Mouse (Mus musculus) gastrocnemius, postnatal 25 days (tissue): ENCODE results near the gene Pnkd. TPM values are rescaled to one million over a fixed set of nuclear protein-coding genes. Genes with fewer than 3 reads are reported as not detected.
A peak's percentile ranks its signal among the peaks of the same experiment; 100 is the strongest.
"Not testable (repeated sequence)": the region's sequence is repeated elsewhere in the genome, so short reads cannot be mapped to it uniquely, and the experiment has no call there.

Experiments
- DNase-seq: peaks from one replicate; pipeline ENCODE4 v3.0.0; 2022
- total RNA-seq, 2 experiments: library from RNA; stranded (reverse); gene quantifications; 1 replicate in 1 of 2; 2 replicates in 1 of 2; pipeline ENCODE4 v1.2.3; 2021

Gene Pnkd
- total RNA-seq, 2 experiments from 2014 or later, result 56.7 to 58.0 TPM

GRCm38 (mm10) chr1:74278538-74278937 is 6.2 kb upstream of the Pnkd start, which contains the start of gene Gpbar1:
TSS of gene Gpbar1 (plus strand) at chr1:74278550.
- DNase-seq, result no peak

GRCm38 (mm10) chr1:74278988-74279387 is 5.7 kb upstream of the Pnkd start:
- no peak for DNase-seq

GRCm38 (mm10) chr1:74280591-74281325 is 4.0 kb upstream of the Pnkd start:
- no peak for DNase-seq

GRCm38 (mm10) chr1:74281372-74281771 is 3.4 kb upstream of the Pnkd start:
- DNase-seq, result no peak

- DNase-seq, result no peak
These were observed 2.8 kb upstream of the Pnkd start for GRCm38 (mm10) chr1:74281886-74282285.

- no peak for DNase-seq
These were observed 1.7 kb upstream of the Pnkd start for GRCm38 (mm10) chr1:74282896-74283625.

GRCm38 (mm10) chr1:74283686-74284463 is 855 bp upstream of the Pnkd start:
- DNase-seq, result peak; percentile 71

GRCm38 (mm10) chr1:74285212-74286010 is 681 bp downstream of the Pnkd start:
- no peak for DNase-seq

GRCm38 (mm10) chr1:74286869-74287607 is 2.3 kb downstream of the Pnkd start:
- not testable (repeated sequence) for DNase-seq

GRCm38 (mm10) chr1:74288327-74288726 is 3.6 kb downstream of the Pnkd start:
- no peak for DNase-seq

- no peak for DNase-seq
These were observed 4.5 kb downstream of the Pnkd start for GRCm38 (mm10) chr1:74289248-74289647.

GRCm38 (mm10) chr1:74289740-74290139 is 5.0 kb downstream of the Pnkd start:
- no peak for DNase-seq

GRCm38 (mm10) chr1:74290141-74290540 is 5.4 kb downstream of the Pnkd start:
- DNase-seq, result no peak

- no peak for DNase-seq
These were observed 7.7 kb downstream of the Pnkd start for GRCm38 (mm10) chr1:74292331-74293020.

- DNase-seq, result no peak
These were observed 8.7 kb downstream of the Pnkd start for GRCm38 (mm10) chr1:74293306-74293960.

GRCm38 (mm10) chr1:74294090-74294643 is 9.4 kb downstream of the Pnkd start:
- no peak for DNase-seq

GRCm38 (mm10) chr1:74294733-74295455 is 10.2 kb downstream of the Pnkd start:
- DNase-seq, result no peak

- peak; percentile 98 for DNase-seq
These were observed 10.9 kb downstream of the Pnkd start for GRCm38 (mm10) chr1:74295456-74296171.
